Mouse (Mus musculus): ENCODE results near the gene Hspb7.

DNA sequence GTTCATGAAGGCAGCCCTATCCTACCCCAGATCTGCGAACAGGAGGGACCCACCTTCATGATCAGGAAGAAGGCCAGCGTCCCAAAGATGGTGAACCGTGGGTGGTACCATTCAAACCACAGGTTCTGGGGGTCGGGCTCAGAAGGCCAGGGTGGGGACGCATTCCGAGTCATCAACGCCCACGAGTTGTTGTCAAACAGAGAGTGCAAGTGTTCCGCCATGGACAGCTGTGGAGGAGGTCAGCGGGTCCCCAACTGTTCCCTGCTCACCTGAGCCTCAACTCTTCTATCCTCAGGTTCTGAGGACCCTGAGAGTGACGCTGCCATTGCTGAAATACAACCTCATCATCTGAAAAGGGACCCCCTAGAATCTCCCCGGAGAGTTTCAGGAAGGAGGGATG is 29.3 kb upstream of the Hspb7 start:
- no peak for TF ChIP-seq CTCF (IDR thresholded peaks at IDR 0.05; ENCODE audit: low read depth, low read length)
- no peak for TF ChIP-seq POLR2A (IDR thresholded peaks at IDR 0.05; ENCODE audit: borderline replicate concordance, low read depth, low read length)

All from bone marrow macrophage, adult 2 months (primary cell).